Mouse (Mus musculus) left cerebral cortex, postnatal 14 days (tissue): ENCODE measurements at regions not wholly inside any gene's neighbourhood (a gene's known extent, or its start where the extent isn't known, plus 50 kb on each side); places are given as distances from the start of the nearest gene placed in this dataset.

Source experiments
- DNase-seq, 2 experiments: peaks; one replicate each; pipeline ENCODE4 v3.0.0; 2021 to 2022; ENCODE audit warnings: low spot score in 2 of 2, mixed read lengths in 1 of 2
- intact Hi-C: fragments of 180-260 bp; cut with DNase I; formaldehyde crosslinking; loops from one replicate; pipeline ENCODE4 v1.15.1; 2025

DNA sequence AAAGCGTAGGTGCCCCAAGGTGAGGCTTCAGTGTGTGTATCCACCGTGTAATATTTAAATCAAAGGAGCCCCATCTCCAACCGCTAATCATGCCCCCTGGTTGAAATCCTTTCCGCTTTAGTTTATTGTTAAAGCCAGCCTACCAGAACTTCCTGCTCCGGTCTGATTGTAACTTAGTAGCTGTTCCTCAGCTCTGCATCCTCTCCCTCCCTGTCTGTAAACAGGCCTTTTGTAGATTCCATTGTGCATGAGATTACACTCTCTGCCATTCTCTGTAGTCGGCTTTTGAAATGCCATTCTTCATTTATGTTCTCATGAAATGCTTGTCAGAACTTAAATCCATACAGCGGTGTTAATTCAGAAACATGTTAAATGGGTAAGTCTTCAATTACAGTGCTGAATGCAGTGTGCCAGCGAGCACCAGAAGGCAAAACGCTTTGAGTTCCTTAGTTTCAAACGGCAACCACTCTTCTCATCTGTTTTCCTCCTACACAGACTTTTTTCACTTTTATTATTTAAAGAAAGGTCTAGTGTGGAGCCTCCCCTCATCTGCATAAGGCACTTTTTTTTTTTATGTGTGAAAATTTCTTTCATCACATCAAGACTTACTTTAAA is 502.4 kb downstream of the Plod2 start:
- intact Hi-C loops: no loop called here
- DNase-seq: peak; percentile 2 to 3

GRCm38 (mm10) chr9:93072140-93072539 is 530.1 kb downstream of the Plod2 start:
- DNase-seq: no peak
- intact Hi-C loops: no loop called here

GRCm38 (mm10) chr9:93083114-93083513 is 541.1 kb downstream of the Plod2 start:
- intact Hi-C loops: no loop called here
- no peak for DNase-seq

GRCm38 (mm10) chr9:93098008-93098581 is 556.1 kb downstream of the Plod2 start:
- intact Hi-C loops: no loop called here
- DNase-seq: no peak

GRCm38 (mm10) chr9:93130561-93130960 is 588.5 kb downstream of the Plod2 start:
- intact Hi-C loops: no loop called here
- no peak for DNase-seq

GRCm38 (mm10) chr9:93131620-93132200 is 589.7 kb downstream of the Plod2 start:
- intact Hi-C loops: no loop called here
- DNase-seq: no peak

DNA sequence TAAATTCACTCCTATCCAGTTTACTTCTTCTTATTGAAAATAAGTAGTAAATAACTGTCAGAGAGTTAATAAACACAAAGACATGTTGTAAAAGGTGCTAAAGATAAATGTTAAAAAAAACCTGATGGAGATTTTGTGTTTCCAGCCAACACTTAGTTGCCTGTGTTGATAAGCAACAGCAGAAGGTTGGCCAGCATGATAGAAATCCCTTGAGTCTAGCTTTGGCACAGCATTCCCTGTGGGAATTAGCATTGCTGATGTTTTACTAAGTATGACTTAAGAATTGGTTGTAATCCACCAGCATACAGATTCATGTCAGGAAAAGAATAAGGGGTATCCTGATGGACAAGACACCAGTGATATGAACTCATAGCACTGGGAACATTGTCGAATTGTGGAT is 594.3 kb downstream of the Plod2 start:
- intact Hi-C loops: no loop called here
- DNase-seq: no peak

- intact Hi-C loops: no loop called here
- DNase-seq: peak; percentile 56 to 87
Measured at GRCm38 (mm10) chr9:93170071-93170470, 628.0 kb downstream of the Plod2 start.

DNA sequence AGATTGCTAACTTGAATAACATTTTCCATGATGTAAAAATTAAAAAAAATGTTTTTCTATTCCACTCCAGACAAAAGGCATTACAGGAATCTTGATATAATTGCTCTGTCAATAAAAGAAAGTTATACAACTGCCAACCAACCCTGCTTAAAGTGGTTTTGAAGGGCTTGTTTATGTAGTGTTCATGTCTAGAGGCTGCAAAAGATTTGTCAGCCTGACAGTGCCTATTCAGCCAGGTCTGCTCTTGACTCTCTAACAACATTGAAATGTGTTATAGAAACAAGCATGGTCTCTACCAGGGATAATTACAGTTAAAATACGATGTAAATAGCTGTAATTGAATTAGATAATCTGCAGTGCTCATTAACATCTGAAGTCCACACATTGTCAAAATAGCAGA is 644.6 kb downstream of the Plod2 start:
- DNase-seq: no peak
- intact Hi-C loops: no loop called here

DNA sequence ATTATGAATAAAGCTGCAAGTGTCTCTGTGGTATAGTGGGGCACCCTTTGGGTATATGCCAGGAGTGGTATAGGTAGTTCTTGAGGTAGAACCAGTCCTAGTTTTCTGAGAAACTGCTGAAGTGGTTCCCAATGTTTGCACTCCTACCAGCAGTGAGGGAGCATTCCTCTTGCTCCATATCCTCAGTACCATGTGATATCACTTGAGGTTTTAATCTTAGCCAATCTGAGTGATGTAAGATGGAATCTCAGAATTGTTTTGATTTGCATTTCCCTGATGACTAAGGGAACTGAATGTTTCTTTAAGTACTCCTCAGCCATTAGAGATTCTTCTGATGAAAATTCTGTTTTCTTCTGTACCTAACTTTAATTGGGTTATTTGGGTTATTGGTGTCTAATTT is 690.5 kb downstream of the Plod2 start:
- intact Hi-C loops: no loop called here

DNA sequence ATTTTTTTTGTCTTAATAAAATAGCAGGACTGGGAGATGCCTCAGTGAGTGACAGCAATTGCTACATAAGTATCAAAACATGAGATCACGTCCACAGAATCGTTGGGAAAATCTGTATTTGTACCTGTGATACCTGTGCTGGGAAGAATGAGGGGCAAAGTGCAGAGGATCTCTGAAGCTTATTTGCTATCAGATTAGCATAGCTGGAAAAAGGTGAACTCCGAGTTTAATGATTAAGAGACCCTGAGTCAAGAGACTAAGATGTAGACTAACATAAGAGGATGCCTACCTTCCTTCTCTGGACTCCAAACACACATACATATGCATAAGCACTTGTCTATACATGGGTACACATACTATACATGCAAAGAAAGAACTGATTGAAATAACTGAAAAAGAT is 710.1 kb downstream of the Plod2 start:
- DNase-seq: no peak

More for the DNA sequence above, 690.5 kb downstream of the Plod2 start:
- no peak for DNase-seq

GRCm38 (mm10) chr9:93297332-93297731 is 755.3 kb downstream of the Plod2 start:
- no peak for DNase-seq
- intact Hi-C loops: no loop called here

More for the DNA sequence above, 710.1 kb downstream of the Plod2 start:
- intact Hi-C loops: no loop called here

- intact Hi-C loops: no loop called here
- no peak for DNase-seq
Measured at GRCm38 (mm10) chr9:93306753-93307152, 764.7 kb downstream of the Plod2 start.

GRCm38 (mm10) chr9:93328997-93329682 is 787.1 kb downstream of the Plod2 start:
- no peak for DNase-seq
- intact Hi-C loops: no loop called here
